Mouse (Mus musculus) spleen, postnatal 36 days (tissue): ENCODE results near the gene Acly.

ENCODE experiments used
- DNase-seq, 2 experiments: peaks; one replicate each; pipeline ENCODE4 v3.0.0; 2022; ENCODE audit warnings: low spot score in 2 of 2, mixed read lengths in 1 of 2

Acly gene

DNA sequence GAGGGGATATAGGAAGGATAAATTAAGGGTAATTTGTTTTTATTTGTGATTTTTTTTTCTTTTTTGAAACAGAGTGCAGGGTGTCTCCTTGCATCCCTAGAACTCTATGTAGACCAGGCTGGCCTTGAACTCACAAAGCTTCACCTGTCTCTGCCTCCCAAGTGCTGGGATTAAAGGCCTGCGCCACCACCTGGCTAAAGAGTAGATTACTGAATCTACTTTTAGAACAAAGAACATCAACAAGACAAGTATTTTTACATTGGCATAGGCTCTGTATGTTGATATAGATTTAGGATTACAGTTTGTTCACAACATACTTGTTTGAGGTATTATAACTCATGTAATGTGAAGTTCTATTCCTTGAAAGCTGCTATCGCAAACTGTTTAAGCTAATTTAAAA is 17.2 kb downstream of the Acly start:
- no peak for DNase-seq

DNA sequence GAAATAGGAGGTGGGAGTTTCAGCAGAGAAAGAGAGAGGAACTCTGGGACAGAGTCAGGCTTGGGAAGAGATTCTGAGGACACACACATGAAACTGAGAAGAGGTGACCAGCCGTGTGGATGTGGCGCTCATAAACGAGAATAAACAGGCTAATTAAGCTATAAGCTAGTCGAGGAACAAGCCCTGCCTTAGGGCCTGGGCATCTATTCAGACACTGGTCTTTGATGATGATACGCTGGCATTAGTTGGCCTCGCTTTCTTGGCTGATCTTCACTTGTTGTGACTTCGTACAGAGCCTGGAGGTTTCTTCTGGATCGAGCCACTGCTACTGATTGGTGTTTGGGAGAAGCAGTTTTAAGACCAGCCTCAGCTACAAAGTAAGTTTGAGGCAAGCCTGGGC is 21.8 kb downstream of the Acly start:
- no peak for DNase-seq

DNA sequence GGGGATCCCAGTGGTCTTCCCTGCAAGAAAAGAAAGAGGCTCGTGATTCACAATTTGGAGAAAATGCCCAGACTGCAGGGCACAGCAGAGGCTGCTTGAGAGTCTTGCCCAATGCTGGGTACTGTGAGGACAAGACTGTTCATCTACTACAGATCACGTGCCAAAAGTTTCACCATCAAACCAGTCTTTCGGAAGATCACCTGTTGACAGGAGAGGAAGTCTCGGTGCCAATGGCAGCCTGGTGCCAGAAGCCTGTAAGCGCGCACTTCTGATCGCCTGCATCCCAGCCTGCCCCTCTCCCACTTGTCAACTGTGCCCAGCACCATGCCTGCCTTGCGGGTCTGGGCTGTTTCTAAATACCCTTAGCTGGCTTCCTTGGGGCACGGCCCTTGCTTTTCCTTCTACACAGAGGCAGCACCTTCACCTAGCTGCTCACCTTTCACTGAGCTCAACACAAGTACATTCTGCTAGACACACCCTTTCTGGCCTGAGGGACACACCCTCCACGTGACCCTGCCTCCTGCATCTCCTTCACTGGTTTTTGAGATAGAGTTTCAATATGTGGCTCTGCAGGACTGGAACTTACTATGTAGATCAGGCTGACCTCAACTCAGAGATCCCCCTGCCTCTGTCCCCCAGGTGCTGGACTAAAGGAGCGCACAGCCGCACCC is 22.7 kb downstream of the Acly start:
- DNase-seq, result no peak

DNA sequence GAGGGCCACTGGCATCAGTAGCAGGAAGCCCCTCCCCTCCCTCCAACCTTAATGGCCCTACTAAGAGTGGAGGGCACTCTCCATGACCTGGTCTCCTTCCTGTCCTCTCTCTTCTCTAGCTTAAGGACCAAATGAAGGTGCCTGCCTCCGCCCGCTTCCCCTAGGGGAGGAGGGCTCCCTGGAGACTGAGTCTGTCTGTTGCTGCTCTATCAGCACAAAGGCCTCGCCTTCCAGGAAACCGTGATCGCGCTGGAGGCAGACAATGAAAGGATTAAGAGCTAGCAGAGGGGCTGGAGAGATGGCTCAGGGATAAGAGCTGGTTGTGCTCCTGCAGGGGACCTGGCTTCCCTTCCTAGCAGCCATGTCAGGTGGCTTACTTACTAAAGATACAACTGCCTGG is 26.5 kb downstream of the Acly start:
- no peak for DNase-seq

GRCm38 (mm10) chr11:100500651-100501050 is 27.1 kb downstream of the Acly start:
- no peak for DNase-seq

DNA sequence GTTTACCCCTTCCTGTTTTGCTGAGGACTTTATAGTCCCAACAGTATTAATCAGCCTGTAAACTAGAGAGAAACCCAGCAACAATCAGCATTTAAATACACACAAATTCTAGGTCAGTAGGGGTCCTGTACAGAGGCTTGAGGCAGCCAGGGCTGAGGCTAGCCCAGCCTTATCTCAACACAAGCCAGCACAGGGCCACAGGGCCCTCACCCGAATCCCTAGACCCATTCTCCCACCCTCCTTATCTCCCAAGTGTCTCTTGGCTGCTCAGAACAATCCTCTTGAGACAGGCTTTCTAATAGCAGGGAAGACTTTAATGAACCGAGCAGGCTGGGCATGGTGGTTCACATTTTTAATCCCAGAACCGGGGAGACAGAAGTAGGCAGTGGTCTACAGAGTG is 27.6 kb downstream of the Acly start:
- DNase-seq, result no peak

- DNase-seq, result no peak
Observed at GRCm38 (mm10) chr11:100493771-100494170, 34.0 kb downstream of the Acly start.

- no peak for DNase-seq
Observed at GRCm38 (mm10) chr11:100490951-100491350, 36.8 kb downstream of the Acly start.

GRCm38 (mm10) chr11:100485801-100486538 is 41.8 kb downstream of the Acly start:
- peak; percentile 14 to 16 for DNase-seq

GRCm38 (mm10) chr11:100484461-100484860 is 43.3 kb downstream of the Acly start:
- DNase-seq, result no peak

GRCm38 (mm10) chr11:100479152-100479551 is 48.6 kb downstream of the Acly start:
- no peak for DNase-seq

DNA sequence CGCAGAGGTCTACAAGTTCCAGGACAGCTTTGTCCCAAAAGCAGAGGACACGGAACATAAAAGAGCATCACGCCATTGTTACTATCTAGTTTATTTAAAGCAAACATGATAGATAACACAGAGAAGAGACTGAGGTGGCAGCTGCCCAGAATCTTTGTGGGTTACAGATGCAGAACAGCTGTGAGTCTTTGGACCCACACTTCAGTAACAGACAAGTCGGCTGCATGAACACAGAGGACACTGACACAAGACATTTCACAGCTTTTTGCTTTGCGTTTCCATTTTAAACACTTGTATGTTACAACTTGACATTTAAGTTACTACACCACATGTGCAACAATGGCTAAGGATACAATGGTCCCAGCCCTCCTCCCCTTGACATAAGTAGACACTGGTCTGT is 51.5 kb downstream of the Acly start:
- no peak for DNase-seq

DNA sequence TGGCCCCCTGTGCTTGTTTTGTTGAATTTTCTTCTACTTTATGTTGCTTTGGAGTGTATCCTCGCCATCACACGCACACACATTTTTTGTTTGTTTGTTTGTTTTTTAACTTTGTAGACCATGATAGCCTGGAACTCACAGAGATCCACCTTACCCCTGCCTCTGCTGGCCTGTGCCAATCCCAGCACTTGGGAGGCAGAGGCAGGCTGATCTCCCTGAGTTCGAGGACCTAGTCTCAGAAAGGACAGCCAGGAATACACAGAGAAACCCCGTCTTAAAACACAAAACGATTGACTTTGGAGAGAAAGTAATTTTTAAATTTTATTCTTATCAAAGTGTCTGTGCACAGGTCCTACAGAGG is 54.9 kb downstream of the Acly start:
- no peak for DNase-seq

GRCm38 (mm10) chr11:100472197-100472934 is 55.4 kb downstream of the Acly start, which contains the start of gene Klhl11:
TSS of gene Klhl11 (minus strand) at chr11:100472741.
- DNase-seq, result peak; percentile 87 to 90

GRCm38 (mm10) chr11:100471352-100472196 is 56.2 kb downstream of the Acly start:
- DNase-seq, result no peak

DNA sequence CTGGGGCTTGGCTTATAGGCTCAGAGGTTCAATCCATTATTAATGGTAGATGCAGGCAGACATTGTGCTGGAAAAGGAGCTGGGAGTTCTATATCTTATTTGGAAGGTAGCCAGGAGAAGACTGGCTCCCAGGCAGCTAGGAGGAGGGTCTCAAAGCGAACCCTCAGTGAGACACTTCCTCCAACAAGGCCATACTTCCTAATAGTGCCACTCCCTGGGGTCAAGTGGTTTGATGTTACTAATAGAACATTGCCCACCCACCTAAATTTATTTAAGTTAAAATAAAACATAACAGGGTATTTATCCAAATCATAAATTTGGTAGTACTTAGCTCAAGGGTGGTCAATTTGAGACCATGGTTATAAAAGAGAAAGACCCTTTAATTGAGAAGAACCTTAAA is 62.0 kb downstream of the Acly start:
- no peak for DNase-seq

DNA sequence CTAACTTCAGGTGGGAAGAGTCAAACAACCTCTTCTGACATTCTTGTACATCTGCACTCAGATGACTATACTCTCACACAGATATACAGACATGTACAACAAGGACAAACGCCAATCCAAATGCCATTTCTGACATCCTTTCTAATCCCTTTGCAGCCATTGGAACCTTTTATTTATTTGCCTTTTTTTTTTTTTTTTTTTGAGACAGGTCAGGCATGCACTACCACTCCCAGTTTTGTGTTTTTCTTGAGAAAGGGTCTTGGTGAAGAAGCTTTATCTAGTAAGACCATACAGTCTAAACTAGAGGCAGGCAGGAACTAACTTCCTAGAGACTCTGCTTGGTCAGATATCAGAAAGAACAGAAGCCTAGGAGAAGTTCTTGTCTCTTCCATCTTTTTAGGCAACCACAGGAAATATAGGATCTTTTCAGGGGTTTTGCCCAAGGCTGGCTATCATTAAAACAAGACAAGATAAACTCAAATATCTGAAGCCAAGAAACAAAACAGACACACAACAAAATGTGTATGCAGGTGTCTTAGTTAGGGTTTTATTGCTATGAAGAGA is 62.5 kb downstream of the Acly start:
- no peak for DNase-seq

- no peak for DNase-seq
Observed at GRCm38 (mm10) chr11:100462699-100463098, 65.1 kb downstream of the Acly start.

DNA sequence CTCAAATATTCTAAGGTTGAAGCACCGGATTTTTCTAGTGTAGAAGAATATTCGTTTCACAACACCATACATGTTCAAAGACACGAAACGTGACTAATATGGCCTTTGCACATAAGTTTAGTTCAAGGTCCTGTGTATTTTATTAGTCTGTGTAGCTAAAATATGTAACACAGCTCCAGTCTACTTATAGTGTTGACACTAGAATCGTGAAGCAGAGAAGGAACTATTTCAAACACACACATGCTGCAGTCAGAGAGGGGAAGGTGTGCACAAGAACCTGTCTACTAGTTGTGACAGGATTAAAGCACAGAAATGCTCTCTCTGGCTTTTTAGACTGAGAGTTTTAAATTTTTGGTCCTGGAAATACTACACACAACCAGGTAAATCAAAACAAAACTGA is 70.1 kb downstream of the Acly start:
- DNase-seq, result no peak

- no peak for DNase-seq
Observed at GRCm38 (mm10) chr11:100457247-100457646, 70.6 kb downstream of the Acly start.

DNA sequence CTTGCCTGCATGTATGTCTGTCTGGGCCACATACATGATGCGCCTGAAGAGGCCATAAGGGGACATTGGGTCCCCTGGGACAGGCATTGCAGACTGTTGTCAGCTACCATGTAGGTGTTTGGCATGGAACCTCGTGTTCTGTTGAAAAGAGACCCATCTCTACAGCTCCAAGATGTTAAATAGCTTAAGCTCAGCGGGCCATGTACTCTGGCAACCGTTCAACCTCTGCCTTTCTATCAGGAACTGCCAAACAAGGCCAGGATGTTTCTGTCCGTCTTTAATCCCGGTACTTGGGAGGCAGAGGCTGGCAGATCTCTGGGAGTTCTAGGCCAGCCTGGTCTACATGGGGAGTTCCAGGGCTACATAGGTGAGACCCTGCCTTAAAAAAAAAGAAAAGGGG is 85.2 kb downstream of the Acly start:
- DNase-seq, result no peak

DNA sequence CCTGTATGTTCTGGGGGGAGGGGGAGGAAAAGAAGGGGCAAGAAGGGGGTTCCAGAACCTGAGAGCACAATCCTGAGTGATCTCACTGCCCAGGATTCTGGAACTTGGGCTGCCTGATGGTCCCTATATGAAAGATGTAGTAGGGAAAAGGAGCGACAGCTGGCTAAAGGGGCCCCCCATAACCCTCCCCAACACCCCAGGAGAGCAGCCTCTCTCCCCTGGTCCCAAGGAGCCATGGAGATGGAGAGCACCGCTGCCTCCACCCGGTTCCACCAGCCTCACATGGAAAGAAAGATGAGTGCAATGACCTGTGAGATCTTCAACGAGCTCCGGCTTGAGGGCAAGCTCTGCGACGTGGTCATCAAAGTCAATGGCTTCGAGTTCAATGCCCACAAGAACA is 86.0 kb downstream of the Acly start, which contains the start of the genes Nt5c3b and Klhl10:
Gene Nt5c3b (minus strand): TSS at position 12 of the 400 bp plus-strand sequence.
Gene Klhl10 (plus strand): TSS at position 121 of the 400 bp plus-strand sequence.
- no peak for DNase-seq
